Mouse (Mus musculus): ENCODE measurements around the gene Syt3.

- no peak for TF ChIP-seq CTCF (IDR thresholded peaks at IDR 0.05; ENCODE audit: borderline replicate concordance, extremely low read depth, insufficient read depth, insufficient read length)
- TF ChIP-seq POLR2A (IDR thresholded peaks at IDR 0.05; ENCODE audit: borderline replicate concordance, extremely low read depth, insufficient read depth, insufficient read length, poor library complexity, severe bottlenecking) = no peak
These were observed 10.4 kb upstream of the Syt3 start for GRCm38 (mm10) chr7:44373460-44373859.
